Mouse (Mus musculus): Measurements from ENCODE around the gene Uqcrc2. TPM values are rescaled to one million over a fixed set of nuclear protein-coding genes. Genes with fewer than 3 reads are reported as not detected.

Gene Uqcrc2
- polyA plus RNA-seq, 1 experiment from 2014 or later, result 401 TPM

- H3K4me3 ChIP-seq, result no peak overlapping the region
- H3K9me3 ChIP-seq, result no peaks in the 10 kb centered on the region
- WGBS, result 77% methylated on average over 2 of the region's 2 CpGs
- no peaks in the 10 kb centered on the region for H3K4me1 ChIP-seq
- H3K4me2 ChIP-seq, result no peak overlapping the region
- no peak for ATAC-seq (ENCODE audit: extremely low read depth, insufficient number of reproducible peaks, low FRiP score, low TSS enrichment)
- peaks cover 95% of the 10 kb centered on the region for H3K36me3 ChIP-seq
- H3K27ac ChIP-seq (replicated peaks), result no peak overlapping the region
- no peaks in the 10 kb centered on the region for H3K27me3 ChIP-seq (replicated peaks)
- H3K9ac ChIP-seq, result no peak overlapping the region
Measured at GRCm38 (mm10) chr7:120647849-120648248, 12.9 kb downstream of the Uqcrc2 start.

- Histone ChIP-seq H3K4me1 (0 out of 2 replicates have a peak, but pooled peaks cover 5% of the 10 kb centered on the region), H3K4me2 (no peak overlapping the region), H3K9ac (no peak overlapping the region), H3K27me3 (replicated peaks) (no peaks in the 10 kb centered on the region), H3K27ac (replicated peaks) (no peak overlapping the region), H3K36me3 (peaks cover 34% of the 10 kb centered on the region), H3K9me3 (no peaks in the 10 kb centered on the region), H3K4me3 (no peak overlapping the region)
- WGBS, result 85% methylated on average over 4 of the region's 4 CpGs
- no peak for ATAC-seq (ENCODE audit: extremely low read depth, insufficient number of reproducible peaks, low FRiP score, low TSS enrichment)
Measured at GRCm38 (mm10) chr7:120662079-120662478, 27.1 kb downstream of the Uqcrc2 start.

- no peak within 1 kb of the TSS for H3K27ac ChIP-seq (replicated peaks)
- H3K4me2 ChIP-seq, result peak within 1 kb of the TSS; percentile 43; the same call in 1 of the 2 replicates
- H3K4me3 ChIP-seq, result no peak within 1 kb of the TSS
- peaks cover 6% of the 10 kb centered on the region for H3K27me3 ChIP-seq (replicated peaks)
- 19% methylated on average over 14 of the region's 14 CpGs for WGBS
- H3K9ac ChIP-seq, result 0 out of 2 replicates have a peak within 1 kb of the TSS, but pooled peaks have one; percentile 25
- peaks cover 9% of the 10 kb centered on the region for H3K4me1 ChIP-seq
- H3K9me3 ChIP-seq, result no peaks in the 10 kb centered on the region
- H3K36me3 ChIP-seq, result 0 out of 2 replicates have a peak, but pooled peaks cover 5% of the 10 kb centered on the region
- no peak for ATAC-seq (ENCODE audit: extremely low read depth, insufficient number of reproducible peaks, low FRiP score, low TSS enrichment)
Measured at GRCm38 (mm10) chr7:120670153-120670875, 35.3 kb downstream of the Uqcrc2 start, which contains the start of gene Pdzd9. Gene Pdzd9 (minus strand): TSS chr7:120670343.

- H3K27ac ChIP-seq (replicated peaks), result no peak overlapping the region
- H3K4me2 ChIP-seq, result no peak overlapping the region
- H3K9me3 ChIP-seq, result no peaks in the 10 kb centered on the region
- no peak overlapping the region for H3K4me3 ChIP-seq
- ATAC-seq (ENCODE audit: extremely low read depth, insufficient number of reproducible peaks, low FRiP score, low TSS enrichment), result no peak
- WGBS, result 73% methylated on average over 2 of the region's 2 CpGs
- H3K4me1 ChIP-seq, result peaks cover 12% of the 10 kb centered on the region
- H3K9ac ChIP-seq, result no peak overlapping the region
- H3K36me3 ChIP-seq, result 0 out of 2 replicates have a peak, but pooled peaks cover 5% of the 10 kb centered on the region
- H3K27me3 ChIP-seq (replicated peaks), result peaks cover 6% of the 10 kb centered on the region
Measured at GRCm38 (mm10) chr7:120671271-120671670, 36.3 kb downstream of the Uqcrc2 start.

GRCm38 (mm10) chr7:120677001-120677643 lies 42.1 kb downstream of the Uqcrc2 start, which contains the start of gene Mosmo:
Gene Mosmo (plus strand): TSS chr7:120677618.
- Histone ChIP-seq H3K4me1 (peaks cover 52% of the 10 kb centered on the region), H3K36me3 (0 out of 2 replicates have a peak, but pooled peaks cover 5% of the 10 kb centered on the region), H3K9ac (peak within 1 kb of the TSS; percentile 97), H3K27me3 (replicated peaks) (no peaks in the 10 kb centered on the region), H3K9me3 (no peaks in the 10 kb centered on the region), H3K4me2 (peak within 1 kb of the TSS; percentile 89), H3K27ac (replicated peaks) (peak within 1 kb of the TSS; percentile 70), H3K4me3 (peak within 1 kb of the TSS; percentile 96)
- WGBS, result under 1% methylated on average over 44 of the region's 44 CpGs
- ATAC-seq (ENCODE audit: extremely low read depth, insufficient number of reproducible peaks, low FRiP score, low TSS enrichment), result peak; percentile 85

GRCm38 (mm10) chr7:120677764-120678531 lies 43.0 kb downstream of the Uqcrc2 start:
- WGBS, result 2% methylated on average over 42 of the region's 42 CpGs
- Histone ChIP-seq H3K4me2 (peak overlapping the region; percentile 89), H3K4me1 (peaks cover 57% of the 10 kb centered on the region), H3K36me3 (0 out of 2 replicates have a peak, but pooled peaks cover 5% of the 10 kb centered on the region), H3K4me3 (peak overlapping the region; percentile 96), H3K9me3 (no peaks in the 10 kb centered on the region), H3K9ac (peak overlapping the region; percentile 97), H3K27me3 (replicated peaks) (no peaks in the 10 kb centered on the region), H3K27ac (replicated peaks) (peak overlapping the region; percentile 70)
- 0 out of 2 replicates have a peak, but pooled peaks have one; percentile 13 for ATAC-seq (ENCODE audit: extremely low read depth, insufficient number of reproducible peaks, low FRiP score, low TSS enrichment)

GRCm38 (mm10) chr7:120679023-120679422 lies 44.0 kb downstream of the Uqcrc2 start:
- H3K4me3 ChIP-seq, result peak overlapping the region; percentile 96
- no peaks in the 10 kb centered on the region for H3K9me3 ChIP-seq
- 42% methylated on average over 8 of the region's 8 CpGs for WGBS
- 0 out of 2 replicates have a peak, but pooled peaks cover 5% of the 10 kb centered on the region for H3K36me3 ChIP-seq
- H3K27ac ChIP-seq (replicated peaks), result no peak overlapping the region
- H3K4me1 ChIP-seq, result peaks cover 57% of the 10 kb centered on the region
- peak overlapping the region; percentile 97 for H3K9ac ChIP-seq
- ATAC-seq (ENCODE audit: extremely low read depth, insufficient number of reproducible peaks, low FRiP score, low TSS enrichment), result no peak
- no peaks in the 10 kb centered on the region for H3K27me3 ChIP-seq (replicated peaks)
- H3K4me2 ChIP-seq, result peak overlapping the region; percentile 89

GRCm38 (mm10) chr7:120682002-120682401 lies 47.0 kb downstream of the Uqcrc2 start:
- 31% methylated on average over 4 of the region's 4 CpGs for WGBS
- Histone ChIP-seq H3K9me3 (no peaks in the 10 kb centered on the region), H3K9ac (no peak overlapping the region), H3K4me3 (no peak overlapping the region), H3K4me2 (no peak overlapping the region), H3K27ac (replicated peaks) (no peak overlapping the region), H3K4me1 (peaks cover 65% of the 10 kb centered on the region), H3K27me3 (replicated peaks) (no peaks in the 10 kb centered on the region), H3K36me3 (no peaks in the 10 kb centered on the region)
- ATAC-seq (ENCODE audit: extremely low read depth, insufficient number of reproducible peaks, low FRiP score, low TSS enrichment), result no peak

GRCm38 (mm10) chr7:120684731-120685161 lies 49.8 kb downstream of the Uqcrc2 start:
- WGBS, result 70% methylated on average over 2 of the region's 2 CpGs
- Histone ChIP-seq H3K27me3 (replicated peaks) (no peaks in the 10 kb centered on the region), H3K27ac (replicated peaks) (no peak overlapping the region), H3K9ac (no peak overlapping the region), H3K36me3 (no peaks in the 10 kb centered on the region), H3K4me3 (no peak overlapping the region), H3K9me3 (no peaks in the 10 kb centered on the region), H3K4me2 (no peak overlapping the region), H3K4me1 (peaks cover 55% of the 10 kb centered on the region)
- ATAC-seq (ENCODE audit: extremely low read depth, insufficient number of reproducible peaks, low FRiP score, low TSS enrichment), result no peak

- H3K9me3 ChIP-seq, result no peaks in the 10 kb centered on the region
- no peaks in the 10 kb centered on the region for H3K27me3 ChIP-seq (replicated peaks)
- no peak overlapping the region for H3K27ac ChIP-seq (replicated peaks)
- no peak overlapping the region for H3K4me3 ChIP-seq
- no peak overlapping the region for H3K4me2 ChIP-seq
- peaks cover 51% of the 10 kb centered on the region for H3K4me1 ChIP-seq
- no peak for ATAC-seq (ENCODE audit: extremely low read depth, insufficient number of reproducible peaks, low FRiP score, low TSS enrichment)
- H3K36me3 ChIP-seq, result no peaks in the 10 kb centered on the region
- no peak overlapping the region for H3K9ac ChIP-seq
- 82% methylated on average over 6 of the region's 6 CpGs for WGBS
Measured at GRCm38 (mm10) chr7:120685227-120685626, 50.3 kb downstream of the Uqcrc2 start.

GRCm38 (mm10) chr7:120690634-120691033 lies 55.7 kb downstream of the Uqcrc2 start:
- 67% methylated on average over 4 of the region's 4 CpGs for WGBS
- no peak overlapping the region for H3K4me2 ChIP-seq
- H3K4me3 ChIP-seq, result no peak overlapping the region
- H3K36me3 ChIP-seq, result peaks cover 18% of the 10 kb centered on the region
- no peaks in the 10 kb centered on the region for H3K27me3 ChIP-seq (replicated peaks)
- no peak overlapping the region for H3K9ac ChIP-seq
- peaks cover 21% of the 10 kb centered on the region for H3K4me1 ChIP-seq
- no peak overlapping the region for H3K27ac ChIP-seq (replicated peaks)
- no peaks in the 10 kb centered on the region for H3K9me3 ChIP-seq
- ATAC-seq (ENCODE audit: extremely low read depth, insufficient number of reproducible peaks, low FRiP score, low TSS enrichment), result no peak

Measured in heart, embryonic 13.5 days (tissue).